Mouse (Mus musculus): ENCODE measurements around the gene Anp32e.
A peak's percentile ranks its signal among the peaks of the same experiment; 100 is the strongest.
"Not testable (repeated sequence)": the region's sequence is repeated elsewhere in the genome, so short reads cannot be mapped to it uniquely, and the experiment has no call there.

The Anp32e gene

GRCm38 (mm10) chr3:95972251-95972872 lies 43.3 kb downstream of the Anp32e start:
- no peak for DNase-seq (ENCODE audit: low read depth, low spot score)

DNA sequence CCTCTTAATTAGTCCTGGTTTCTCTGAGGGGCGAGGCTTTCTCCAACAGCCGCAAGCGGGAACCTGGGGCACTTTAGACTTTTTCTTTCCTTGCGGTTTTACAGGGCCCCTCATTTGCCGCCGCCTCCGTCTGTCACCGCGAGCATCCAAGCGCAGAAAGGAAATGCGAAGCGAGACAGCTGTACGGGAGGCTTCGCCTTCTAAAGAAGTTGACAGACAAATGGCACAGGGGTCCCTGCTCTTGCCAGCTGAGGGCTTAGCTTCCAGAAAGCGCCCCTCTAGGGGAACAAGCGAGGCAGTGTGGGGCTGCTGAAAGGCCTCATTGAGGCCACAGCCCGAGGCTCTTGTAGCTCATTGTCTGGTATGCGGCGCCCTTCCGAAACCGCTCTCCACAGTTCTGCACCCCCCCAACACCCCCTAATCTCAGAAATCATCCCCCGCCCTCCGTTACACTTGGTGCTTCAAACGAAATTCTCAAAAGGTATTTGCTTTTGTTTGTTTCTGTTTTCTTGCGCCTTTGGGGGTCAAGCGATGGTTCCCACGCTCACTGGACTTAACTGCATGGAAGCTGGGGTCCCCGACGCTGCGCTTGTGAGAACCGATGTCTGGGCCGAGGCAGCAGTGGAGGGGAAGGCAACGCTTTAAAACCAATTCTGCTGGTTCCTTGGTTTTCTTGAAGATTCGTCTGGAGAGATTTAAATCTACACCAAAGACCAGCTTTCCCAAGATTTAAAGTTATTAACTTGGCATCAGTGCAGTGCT lies 44.0 kb downstream of the Anp32e start:
- peak; percentile 62 for DNase-seq (ENCODE audit: low read depth, low spot score)

DNA sequence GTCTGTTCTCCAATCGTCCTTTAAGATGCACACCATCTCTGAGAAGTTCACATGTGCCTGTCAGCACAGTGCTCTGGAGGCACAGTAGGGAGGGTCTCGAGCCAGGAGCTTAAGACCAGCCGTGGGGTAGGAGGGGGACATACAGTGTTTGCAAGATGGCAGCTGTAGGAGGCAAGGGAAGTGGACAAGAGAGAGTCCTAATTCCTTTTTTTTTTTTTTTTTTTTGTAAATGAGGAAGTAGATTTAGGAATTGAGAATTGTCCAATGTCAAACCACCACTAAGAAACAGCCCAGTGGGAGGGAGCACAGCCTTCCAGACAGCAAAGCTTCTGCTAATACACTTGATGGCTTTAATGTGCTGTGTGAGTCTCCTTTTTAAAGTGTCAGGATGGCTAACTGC lies 48.0 kb downstream of the Anp32e start:
- DNase-seq (ENCODE audit: low read depth, low spot score): no peak

DNA sequence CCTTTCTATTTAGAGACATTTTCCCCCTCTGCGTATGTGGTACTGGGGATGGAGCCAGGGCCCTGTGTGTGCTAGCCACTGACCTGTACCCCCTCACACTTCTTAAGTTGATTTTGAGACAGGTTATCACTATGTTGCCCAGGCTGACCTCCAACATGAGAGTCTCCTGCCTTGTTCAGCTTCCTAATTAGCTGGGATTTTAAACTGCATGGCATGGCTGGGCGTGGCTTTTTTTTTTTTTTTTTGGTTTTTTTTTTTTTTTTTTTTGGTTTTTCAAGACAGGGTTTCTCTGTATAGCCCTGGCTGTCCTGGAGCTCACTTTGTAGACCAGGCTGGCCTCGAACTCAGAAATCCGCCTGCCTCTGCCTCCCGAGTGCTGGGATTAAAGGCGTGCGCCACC lies 48.5 kb downstream of the Anp32e start:
- DNase-seq (ENCODE audit: low read depth, low spot score): not testable (repeated sequence)

- DNase-seq (ENCODE audit: low read depth, low spot score): no peak
These were observed 49.2 kb downstream of the Anp32e start for GRCm38 (mm10) chr3:95978265-95978664.

GRCm38 (mm10) chr3:95980276-95980970 lies 51.4 kb downstream of the Anp32e start:
- DNase-seq (ENCODE audit: low read depth, low spot score): no peak

- DNase-seq (ENCODE audit: low read depth, low spot score): no peak
These were observed 53.1 kb downstream of the Anp32e start for GRCm38 (mm10) chr3:95982129-95982528.

GRCm38 (mm10) chr3:95985209-95986000 lies 56.4 kb downstream of the Anp32e start:
- DNase-seq (ENCODE audit: low read depth, low spot score): peak; percentile 78

DNA sequence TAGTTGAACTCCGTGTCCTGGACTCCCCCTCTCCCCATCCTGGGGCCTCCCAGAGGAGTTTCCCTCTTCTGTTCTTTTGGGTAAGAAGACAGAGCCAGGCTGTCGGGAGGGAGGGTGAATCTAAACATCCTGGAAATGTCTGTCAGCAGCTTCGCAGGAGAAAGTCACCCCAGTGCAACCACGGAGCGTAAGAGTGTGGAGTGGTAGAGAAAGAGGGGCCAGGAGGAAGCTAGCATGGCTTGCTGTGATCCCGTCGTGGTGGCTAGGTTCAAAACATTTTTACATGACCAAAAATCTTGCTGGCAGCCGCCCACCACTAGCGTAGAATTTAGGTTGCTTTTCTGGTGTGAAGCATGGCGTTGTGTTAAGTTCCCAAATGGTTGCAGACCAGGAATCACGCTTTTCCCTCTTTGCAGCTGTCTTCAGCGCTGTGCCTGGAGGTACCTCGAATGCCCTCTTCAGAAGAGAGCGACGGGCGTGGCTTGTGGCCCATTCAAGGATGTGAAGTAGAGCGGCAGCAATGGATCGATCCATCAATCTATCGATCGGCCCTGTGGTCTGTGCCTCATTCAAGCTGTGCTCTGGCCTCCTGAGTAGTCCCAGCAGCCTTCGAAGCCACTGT lies 57.1 kb downstream of the Anp32e start:
- DNase-seq (ENCODE audit: low read depth, low spot score): peak; percentile 60

- DNase-seq (ENCODE audit: low read depth, low spot score): no peak
These were observed 57.9 kb downstream of the Anp32e start for GRCm38 (mm10) chr3:95986984-95987383.

GRCm38 (mm10) chr3:95987386-95988110 lies 58.5 kb downstream of the Anp32e start:
- no peak for DNase-seq (ENCODE audit: low read depth, low spot score)

DNA sequence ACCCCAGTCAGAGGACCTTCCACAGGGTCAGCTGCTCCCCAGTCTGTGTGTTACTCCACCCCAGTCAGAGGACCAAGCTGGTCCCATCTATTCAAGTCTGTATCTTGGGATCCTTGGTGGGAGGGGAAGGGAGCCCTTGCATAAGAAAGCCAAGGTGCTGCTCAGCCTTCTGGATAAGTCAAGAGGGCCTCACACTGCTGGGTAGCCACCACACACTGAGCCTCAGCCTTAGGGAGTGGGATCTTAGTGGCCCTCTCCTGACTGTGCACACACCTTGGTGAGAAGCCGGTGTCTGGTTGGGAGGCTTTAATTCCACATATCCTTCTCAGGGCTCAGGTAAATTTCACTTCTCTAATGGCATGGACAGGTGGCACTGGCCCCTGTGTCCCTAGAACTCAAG lies 59.1 kb downstream of the Anp32e start:
- DNase-seq (ENCODE audit: low read depth, low spot score): no peak

DNA sequence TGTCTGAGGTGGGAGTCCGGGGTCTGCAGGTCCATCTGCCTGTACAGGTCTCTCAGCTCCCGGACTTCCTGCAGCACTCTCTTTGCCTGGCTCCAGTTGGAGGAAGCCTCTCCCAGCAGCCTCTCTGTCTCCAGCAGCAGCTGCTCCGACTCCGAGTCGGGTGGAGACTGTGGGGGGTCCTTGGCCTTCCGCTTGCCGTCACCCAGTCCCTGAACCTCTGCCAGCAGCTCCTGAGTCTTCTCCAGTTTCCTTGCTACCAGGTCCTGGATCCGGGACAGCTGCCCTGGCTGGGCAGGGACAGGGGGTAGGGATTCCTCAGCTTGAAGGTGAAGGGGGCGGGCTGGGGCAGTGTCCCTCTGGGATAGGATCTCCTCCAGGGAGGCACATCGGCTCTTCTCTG lies 59.9 kb downstream of the Anp32e start:
- no peak for DNase-seq (ENCODE audit: low read depth, low spot score)

DNA sequence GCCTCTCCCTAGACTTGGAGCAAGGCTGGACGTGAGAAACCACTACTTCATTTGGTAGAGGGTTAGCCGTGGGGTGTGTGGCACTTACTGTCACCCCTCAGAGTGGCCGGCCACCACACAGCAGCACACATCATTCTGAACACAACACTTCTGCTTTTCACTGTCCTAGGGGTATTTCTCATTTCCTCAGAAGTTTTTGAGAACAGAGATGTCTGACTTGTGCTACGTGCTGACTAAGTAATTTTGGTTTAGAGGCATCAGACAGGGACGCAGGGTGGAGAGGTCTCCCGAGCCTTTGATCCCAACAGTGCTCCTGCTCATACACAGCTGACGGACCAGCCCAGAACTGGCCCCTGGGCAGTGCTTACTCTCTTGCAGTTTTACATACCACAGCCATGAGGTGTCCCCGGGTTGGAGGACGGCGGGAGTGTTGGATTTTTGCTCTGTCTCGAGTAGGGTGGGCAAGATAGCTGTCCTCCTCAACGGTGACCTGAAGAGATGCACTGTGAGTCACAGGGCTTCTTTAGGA lies 61.4 kb downstream of the Anp32e start:
- DNase-seq (ENCODE audit: low read depth, low spot score): no peak

DNA sequence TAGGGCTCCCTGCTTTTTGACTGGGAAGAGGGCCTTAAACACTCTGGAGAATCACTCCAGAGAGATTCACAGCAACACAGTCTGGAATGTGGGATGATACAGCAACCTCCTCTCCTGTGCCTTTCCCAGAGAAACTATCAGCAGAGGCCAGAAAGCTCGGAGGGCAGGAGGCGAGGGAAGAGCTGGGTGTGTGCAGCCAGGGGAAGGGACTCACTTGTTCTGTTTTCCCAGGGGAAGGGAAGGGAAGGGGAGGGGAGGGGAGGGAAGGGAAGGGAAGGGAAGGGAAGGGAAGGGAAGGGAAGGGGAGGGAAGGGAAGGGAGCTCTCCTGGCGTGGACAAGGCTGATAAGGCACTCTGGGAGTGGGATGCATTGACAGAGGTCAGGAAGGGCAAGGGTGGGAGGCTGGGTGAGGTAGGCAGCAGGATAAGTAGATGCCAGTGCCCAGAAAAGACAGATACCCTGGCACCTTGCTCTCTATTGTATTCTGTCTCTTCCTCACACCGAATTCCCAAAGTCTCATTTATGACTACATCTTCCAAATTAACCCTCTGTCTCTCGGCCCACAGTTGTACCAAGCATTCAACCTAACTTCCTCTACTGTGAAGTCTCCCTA lies 64.1 kb downstream of the Anp32e start:
- no peak for DNase-seq (ENCODE audit: low read depth, low spot score)

DNA sequence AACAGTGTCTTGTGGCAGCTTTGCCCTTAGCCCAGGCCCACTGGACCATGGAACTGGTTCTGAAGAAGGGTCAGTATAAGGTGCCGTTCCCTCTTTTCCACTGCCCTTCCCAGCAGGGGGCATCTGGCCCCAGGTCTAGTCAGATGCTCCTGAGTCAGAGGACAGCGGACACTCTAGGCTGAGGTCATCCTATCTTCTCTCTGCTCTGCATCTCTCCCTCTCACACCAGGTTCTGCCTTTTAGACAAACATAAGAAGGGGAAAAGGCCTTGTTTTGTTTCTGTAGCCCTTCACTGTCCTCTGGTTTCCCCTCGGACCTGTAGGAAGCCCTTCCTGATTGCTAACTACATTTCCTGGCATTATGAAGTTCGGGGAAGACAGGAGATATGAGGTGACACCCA lies 64.8 kb downstream of the Anp32e start:
- DNase-seq (ENCODE audit: low read depth, low spot score): no peak

- no peak for DNase-seq (ENCODE audit: low read depth, low spot score)
These were observed 65.4 kb downstream of the Anp32e start for GRCm38 (mm10) chr3:95994381-95994846.

DNA sequence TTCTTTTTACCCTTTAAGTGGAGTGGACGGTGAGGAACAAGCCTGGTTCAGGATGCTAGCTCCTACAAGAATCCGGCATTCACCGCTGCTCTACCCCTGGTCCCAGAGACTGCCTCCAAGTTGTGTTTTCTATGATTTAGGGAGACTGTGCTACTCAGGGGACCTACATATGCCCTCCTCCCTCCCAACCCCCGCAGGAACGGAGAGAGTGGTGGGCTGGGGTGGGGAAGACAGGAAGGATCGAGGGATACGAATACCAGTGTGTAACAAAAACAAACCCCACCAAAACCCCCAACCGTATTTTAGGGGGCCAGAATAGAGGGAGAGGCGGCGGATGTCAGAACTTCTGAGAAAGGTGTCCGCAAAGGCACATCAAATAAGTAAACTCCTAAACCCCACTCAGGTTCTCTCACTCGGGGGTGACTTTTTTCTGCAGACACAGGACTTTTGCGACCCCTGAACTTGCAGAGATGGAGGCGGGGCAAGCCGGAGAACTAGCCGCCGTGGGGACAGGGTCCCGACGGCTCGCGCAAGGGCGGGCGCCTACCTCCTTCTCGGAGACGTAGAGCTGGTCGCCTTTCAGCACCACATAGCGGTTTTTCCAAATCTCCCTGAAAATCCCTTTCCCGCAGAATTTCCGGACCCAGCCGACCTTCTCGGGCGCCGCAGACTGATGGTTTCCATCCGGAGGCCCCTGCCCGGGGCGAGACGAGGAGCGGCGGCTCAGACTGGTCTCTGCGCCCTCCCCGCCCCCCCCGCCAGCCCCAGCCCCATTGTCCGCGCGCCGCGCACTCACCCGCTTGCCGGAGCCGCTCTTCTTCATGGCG lies 66.1 kb downstream of the Anp32e start:
- peak; percentile 54 for DNase-seq (ENCODE audit: low read depth, low spot score)

DNA sequence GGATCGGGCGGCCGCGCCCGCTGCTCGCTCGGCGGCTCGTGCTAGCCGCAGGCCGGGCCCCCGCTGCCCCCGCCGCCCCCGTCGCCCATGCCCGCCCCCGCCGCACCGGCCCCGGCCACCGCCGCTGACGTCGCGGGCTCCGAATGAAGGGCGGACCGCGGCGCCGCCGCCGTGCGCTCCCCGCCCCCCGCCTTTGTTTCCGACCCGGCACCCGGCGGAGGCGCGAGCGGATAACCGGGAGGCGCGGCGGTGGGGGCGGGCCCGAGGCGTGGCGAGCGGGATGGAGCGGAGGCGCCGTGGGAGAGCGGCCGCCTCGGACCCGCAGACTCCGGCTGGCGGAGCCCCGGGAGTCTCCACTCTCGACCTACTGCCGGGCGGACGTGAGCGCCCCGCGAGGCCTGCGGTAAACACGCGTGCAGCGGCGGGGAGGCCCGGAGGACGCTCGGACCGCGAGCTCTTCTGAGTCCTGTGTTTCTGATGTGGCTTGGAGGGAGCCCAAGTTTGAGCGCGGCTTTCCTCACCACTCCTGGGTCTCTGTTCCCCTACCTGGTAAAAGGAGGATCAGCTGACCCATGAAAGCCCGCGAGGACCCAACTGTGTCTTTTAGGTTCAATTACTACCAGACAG lies 66.9 kb downstream of the Anp32e start, which contains the start of gene Plekho1:
Plekho1 (minus strand) TSS at position 200 of the 627 bp plus-strand sequence.
- DNase-seq (ENCODE audit: low read depth, low spot score): no peak

Measured in forelimb bud, embryonic 11.5 days (tissue).